Mouse (Mus musculus): ENCODE measurements around the gene Ly75. TPM values are rescaled to one million over a fixed set of nuclear protein-coding genes. Genes with fewer than 3 reads are reported as not detected.

Gene Ly75
- polyA plus RNA-seq, 1 experiment from 2014 or later = 1.6 TPM

DNA sequence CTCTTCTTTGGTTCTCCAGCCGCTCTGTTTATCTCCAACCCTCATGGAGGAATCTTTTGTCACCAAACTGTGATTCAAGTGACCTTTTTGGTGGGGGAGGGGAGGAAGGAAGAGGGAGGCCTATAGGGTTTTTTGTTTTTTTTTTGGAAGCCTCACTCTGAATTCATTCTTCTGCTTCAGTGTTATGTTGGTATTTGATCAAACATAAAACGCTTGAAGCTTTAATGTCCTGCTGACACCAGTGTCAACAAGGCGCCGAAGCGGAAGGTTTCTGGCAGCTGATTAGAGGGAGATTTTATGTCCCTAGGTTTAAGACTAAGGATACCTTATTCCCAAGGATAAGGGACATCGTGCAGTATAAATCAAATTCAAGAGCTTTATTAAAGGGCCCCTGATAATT lies 26.1 kb upstream of the Ly75 start:
- Histone ChIP-seq H3K4me1 (ENCODE audit: control insufficient read depth in 2 of 2, insufficient read depth in 2 of 2, low read length in 2 of 2) (no peaks in the 10 kb centered on the region), H3K27ac (replicated peaks in 1 of 2; ENCODE audit: control insufficient read depth in 1 of 2, insufficient read depth in 1 of 2, low read depth in 2 of 2, low read length in 2 of 2) (no peak overlapping the region), H3K36me3 (ENCODE audit: control insufficient read depth, insufficient read depth, low read length) (no peaks in the 10 kb centered on the region), H3K4me3 (ENCODE audit: control insufficient read depth in 1 of 2, insufficient read depth in 1 of 2, low read depth in 1 of 2, low read length in 2 of 2) (no peak overlapping the region), H3K9me3 (ENCODE audit: control insufficient read depth, low read length) (no peaks in the 10 kb centered on the region), H3K4me2 (ENCODE audit: low read length) (no peak overlapping the region), H3K9ac (ENCODE audit: low read length) (no peak overlapping the region), H3K27me3 (ENCODE audit: control insufficient read depth, insufficient read depth, low read length) (no peaks in the 10 kb centered on the region)
- ATAC-seq (ENCODE audit: insufficient number of reproducible peaks, insufficient read depth, low FRiP score, low read depth) = no peak
- 71% methylated on average over 6 of the region's 6 CpGs for WGBS

DNA sequence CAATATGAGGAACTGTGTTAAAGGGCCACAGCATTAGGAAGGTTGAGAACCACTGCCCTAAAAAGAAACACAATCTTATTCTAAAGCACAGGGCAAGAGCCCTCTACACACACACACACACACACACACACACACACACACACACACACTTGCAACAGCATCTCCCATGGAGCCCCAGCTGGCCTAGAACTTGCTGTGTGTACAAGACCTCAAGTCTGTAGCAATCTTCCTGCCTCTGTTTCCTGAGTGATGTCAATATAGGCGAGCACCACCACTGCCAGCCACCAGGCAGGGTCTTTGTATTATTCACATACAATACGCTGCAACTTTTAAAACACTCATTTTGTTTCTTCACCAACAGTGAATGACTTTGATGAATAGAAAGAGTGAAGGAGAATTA lies 24.3 kb upstream of the Ly75 start:
- 80% methylated on average over 2 of the region's 2 CpGs for WGBS
- no peak for ATAC-seq (ENCODE audit: insufficient number of reproducible peaks, insufficient read depth, low FRiP score, low read depth)

DNA sequence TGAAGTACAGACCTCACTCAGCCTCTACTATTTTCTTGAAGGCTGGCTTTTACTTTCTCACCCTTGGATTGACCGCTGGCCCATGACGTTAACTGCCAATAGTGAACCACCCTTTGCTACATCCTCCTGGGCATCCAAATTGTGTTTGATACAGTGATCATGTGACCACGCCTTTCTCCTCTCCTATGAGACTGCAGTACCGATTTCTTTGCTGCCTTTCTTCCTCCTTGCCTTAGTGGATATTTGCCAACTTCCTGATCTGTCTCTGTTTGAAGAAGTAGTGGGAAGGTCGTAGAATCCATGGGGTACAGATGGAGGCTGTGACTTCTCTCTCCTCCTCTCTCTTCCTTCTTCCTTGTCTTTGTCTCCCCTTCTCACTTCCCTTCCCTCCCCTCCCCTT lies 22.3 kb upstream of the Ly75 start:
- no peak overlapping the region for H3K4me2 ChIP-seq (ENCODE audit: low read length)
- H3K9ac ChIP-seq (ENCODE audit: low read length) = no peak overlapping the region
- no peaks in the 10 kb centered on the region for H3K27me3 ChIP-seq (ENCODE audit: control insufficient read depth, insufficient read depth, low read length)
- H3K4me3 ChIP-seq (ENCODE audit: control insufficient read depth in 1 of 2, insufficient read depth in 1 of 2, low read depth in 1 of 2, low read length in 2 of 2) = no peak overlapping the region
- H3K27ac ChIP-seq (replicated peaks in 1 of 2; ENCODE audit: control insufficient read depth in 1 of 2, insufficient read depth in 1 of 2, low read depth in 2 of 2, low read length in 2 of 2) = no peak overlapping the region
- H3K36me3 ChIP-seq (ENCODE audit: control insufficient read depth, insufficient read depth, low read length) = no peaks in the 10 kb centered on the region
- WGBS = 89% methylated on average over 5 of the region's 5 CpGs
- no peaks in the 10 kb centered on the region for H3K4me1 ChIP-seq (ENCODE audit: control insufficient read depth in 2 of 2, insufficient read depth in 2 of 2, low read length in 2 of 2)
- H3K9me3 ChIP-seq (ENCODE audit: control insufficient read depth, low read length) = no peaks in the 10 kb centered on the region
- no peak for ATAC-seq (ENCODE audit: insufficient number of reproducible peaks, insufficient read depth, low FRiP score, low read depth)

More for the DNA sequence above, 24.3 kb upstream of the Ly75 start:
- Histone ChIP-seq H3K27ac (replicated peaks in 1 of 2; ENCODE audit: control insufficient read depth in 1 of 2, insufficient read depth in 1 of 2, low read depth in 2 of 2, low read length in 2 of 2) (no peak overlapping the region), H3K9ac (ENCODE audit: low read length) (no peak overlapping the region), H3K4me1 (ENCODE audit: control insufficient read depth in 2 of 2, insufficient read depth in 2 of 2, low read length in 2 of 2) (no peaks in the 10 kb centered on the region), H3K36me3 (ENCODE audit: control insufficient read depth, insufficient read depth, low read length) (no peaks in the 10 kb centered on the region), H3K4me3 (ENCODE audit: control insufficient read depth in 1 of 2, insufficient read depth in 1 of 2, low read depth in 1 of 2, low read length in 2 of 2) (no peak overlapping the region), H3K9me3 (ENCODE audit: control insufficient read depth, low read length) (no peaks in the 10 kb centered on the region), H3K4me2 (ENCODE audit: low read length) (no peak overlapping the region), H3K27me3 (ENCODE audit: control insufficient read depth, insufficient read depth, low read length) (no peaks in the 10 kb centered on the region)

DNA sequence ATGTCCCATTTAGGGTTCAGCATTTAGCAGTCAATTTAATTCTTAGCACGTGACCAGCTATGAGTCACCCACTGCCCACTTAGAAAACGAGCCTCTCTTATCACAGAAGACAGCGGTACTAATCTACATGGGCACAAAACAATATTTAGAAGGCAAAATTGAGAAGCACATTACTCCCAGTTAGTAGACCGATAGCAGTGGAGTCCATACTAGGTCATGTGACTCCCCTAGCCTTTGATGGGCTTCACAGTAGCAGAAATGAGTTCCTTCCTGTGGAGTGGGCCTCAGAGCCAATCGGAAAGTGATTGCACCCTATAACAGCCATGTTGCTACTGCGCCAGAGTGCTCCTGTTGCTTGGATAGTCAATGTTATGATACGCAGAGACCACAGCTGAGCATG lies 21.7 kb upstream of the Ly75 start:
- Histone ChIP-seq H3K4me2 (ENCODE audit: low read length) (no peak overlapping the region), H3K27ac (replicated peaks in 1 of 2; ENCODE audit: control insufficient read depth in 1 of 2, insufficient read depth in 1 of 2, low read depth in 2 of 2, low read length in 2 of 2) (no peak overlapping the region), H3K27me3 (ENCODE audit: control insufficient read depth, insufficient read depth, low read length) (no peaks in the 10 kb centered on the region), H3K9ac (ENCODE audit: low read length) (no peak overlapping the region), H3K9me3 (ENCODE audit: control insufficient read depth, low read length) (no peaks in the 10 kb centered on the region), H3K4me3 (ENCODE audit: control insufficient read depth in 1 of 2, insufficient read depth in 1 of 2, low read depth in 1 of 2, low read length in 2 of 2) (no peak overlapping the region), H3K36me3 (ENCODE audit: control insufficient read depth, insufficient read depth, low read length) (no peaks in the 10 kb centered on the region), H3K4me1 (ENCODE audit: control insufficient read depth in 2 of 2, insufficient read depth in 2 of 2, low read length in 2 of 2) (no peaks in the 10 kb centered on the region)
- ATAC-seq (ENCODE audit: insufficient number of reproducible peaks, insufficient read depth, low FRiP score, low read depth) = no peak
- WGBS = 72% methylated on average over 7 of the region's 7 CpGs

DNA sequence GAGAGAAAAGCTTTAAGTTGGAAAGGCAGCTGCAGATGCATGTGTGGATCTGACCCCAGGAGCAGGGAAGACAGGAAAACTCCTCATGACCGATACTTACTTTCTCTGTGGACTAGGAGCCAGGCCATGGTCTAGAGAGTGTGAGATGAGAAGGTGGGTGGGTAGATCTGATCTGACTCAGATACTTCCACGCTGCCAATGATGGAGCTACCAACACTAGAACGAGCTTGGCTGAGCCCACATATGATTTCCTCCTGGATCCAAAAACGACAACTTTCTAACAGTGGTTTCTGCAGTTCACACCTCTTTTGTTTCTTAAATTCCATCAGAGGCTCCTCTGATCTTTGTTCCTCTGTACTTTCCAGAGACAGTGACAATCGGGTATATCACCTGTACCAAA lies 18.6 kb upstream of the Ly75 start:
- H3K4me3 ChIP-seq (ENCODE audit: control insufficient read depth in 1 of 2, insufficient read depth in 1 of 2, low read depth in 1 of 2, low read length in 2 of 2) = no peak overlapping the region
- H3K9me3 ChIP-seq (ENCODE audit: control insufficient read depth, low read length) = no peaks in the 10 kb centered on the region
- H3K27me3 ChIP-seq (ENCODE audit: control insufficient read depth, insufficient read depth, low read length) = no peaks in the 10 kb centered on the region
- no peaks in the 10 kb centered on the region for H3K4me1 ChIP-seq (ENCODE audit: control insufficient read depth in 2 of 2, insufficient read depth in 2 of 2, low read length in 2 of 2)
- no peak overlapping the region for H3K4me2 ChIP-seq (ENCODE audit: low read length)
- H3K36me3 ChIP-seq (ENCODE audit: control insufficient read depth, insufficient read depth, low read length) = no peaks in the 10 kb centered on the region
- no peak overlapping the region for H3K27ac ChIP-seq (replicated peaks in 1 of 2; ENCODE audit: control insufficient read depth in 1 of 2, insufficient read depth in 1 of 2, low read depth in 2 of 2, low read length in 2 of 2)
- WGBS = 69% methylated on average over 5 of the region's 5 CpGs
- ATAC-seq (ENCODE audit: insufficient number of reproducible peaks, insufficient read depth, low FRiP score, low read depth) = no peak
- no peak overlapping the region for H3K9ac ChIP-seq (ENCODE audit: low read length)

- H3K9ac ChIP-seq (ENCODE audit: low read length) = no peak overlapping the region
- no peaks in the 10 kb centered on the region for H3K4me1 ChIP-seq (ENCODE audit: control insufficient read depth in 2 of 2, insufficient read depth in 2 of 2, low read length in 2 of 2)
- H3K27ac ChIP-seq (replicated peaks in 1 of 2; ENCODE audit: control insufficient read depth in 1 of 2, insufficient read depth in 1 of 2, low read depth in 2 of 2, low read length in 2 of 2) = no peak overlapping the region
- ATAC-seq (ENCODE audit: insufficient number of reproducible peaks, insufficient read depth, low FRiP score, low read depth) = no peak
- H3K4me3 ChIP-seq (ENCODE audit: control insufficient read depth in 1 of 2, insufficient read depth in 1 of 2, low read depth in 1 of 2, low read length in 2 of 2) = no peak overlapping the region
- H3K4me2 ChIP-seq (ENCODE audit: low read length) = no peak overlapping the region
- H3K9me3 ChIP-seq (ENCODE audit: control insufficient read depth, low read length) = no peaks in the 10 kb centered on the region
- 63% methylated on average over 6 of the region's 6 CpGs for WGBS
- no peaks in the 10 kb centered on the region for H3K27me3 ChIP-seq (ENCODE audit: control insufficient read depth, insufficient read depth, low read length)
- H3K36me3 ChIP-seq (ENCODE audit: control insufficient read depth, insufficient read depth, low read length) = no peaks in the 10 kb centered on the region
These were observed 10.7 kb upstream of the Ly75 start for GRCm38 (mm10) chr2:60393786-60394185.

DNA sequence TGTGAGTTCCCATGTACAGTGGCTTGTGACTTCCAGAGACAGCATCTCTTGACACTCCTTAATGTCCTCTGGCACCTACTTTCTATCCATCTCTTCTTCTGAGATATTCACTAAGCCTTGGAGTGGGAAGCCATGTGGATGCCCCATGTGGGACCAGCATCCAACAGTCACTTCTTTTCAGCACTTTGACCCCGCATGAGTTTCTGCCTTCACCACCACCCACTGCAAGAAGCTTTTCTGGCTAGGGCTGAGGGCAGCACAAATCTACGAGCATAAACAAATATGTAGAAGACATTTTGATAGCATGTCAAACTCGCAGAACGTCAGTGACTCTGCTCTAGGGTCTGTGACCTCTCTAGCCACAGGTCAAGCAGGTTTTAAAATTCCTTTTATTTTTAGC lies 9.2 kb upstream of the Ly75 start:
- no peak overlapping the region for H3K4me3 ChIP-seq (ENCODE audit: control insufficient read depth in 1 of 2, insufficient read depth in 1 of 2, low read depth in 1 of 2, low read length in 2 of 2)
- no peak for ATAC-seq (ENCODE audit: insufficient number of reproducible peaks, insufficient read depth, low FRiP score, low read depth)
- H3K9ac ChIP-seq (ENCODE audit: low read length) = no peak overlapping the region
- H3K4me2 ChIP-seq (ENCODE audit: low read length) = no peak overlapping the region
- H3K9me3 ChIP-seq (ENCODE audit: control insufficient read depth, low read length) = no peaks in the 10 kb centered on the region
- H3K36me3 ChIP-seq (ENCODE audit: control insufficient read depth, insufficient read depth, low read length) = no peaks in the 10 kb centered on the region
- no peak overlapping the region for H3K27ac ChIP-seq (replicated peaks in 1 of 2; ENCODE audit: control insufficient read depth in 1 of 2, insufficient read depth in 1 of 2, low read depth in 2 of 2, low read length in 2 of 2)
- H3K4me1 ChIP-seq (ENCODE audit: control insufficient read depth in 2 of 2, insufficient read depth in 2 of 2, low read length in 2 of 2) = no peaks in the 10 kb centered on the region
- 65% methylated on average over 4 of the region's 4 CpGs for WGBS
- H3K27me3 ChIP-seq (ENCODE audit: control insufficient read depth, insufficient read depth, low read length) = no peaks in the 10 kb centered on the region

DNA sequence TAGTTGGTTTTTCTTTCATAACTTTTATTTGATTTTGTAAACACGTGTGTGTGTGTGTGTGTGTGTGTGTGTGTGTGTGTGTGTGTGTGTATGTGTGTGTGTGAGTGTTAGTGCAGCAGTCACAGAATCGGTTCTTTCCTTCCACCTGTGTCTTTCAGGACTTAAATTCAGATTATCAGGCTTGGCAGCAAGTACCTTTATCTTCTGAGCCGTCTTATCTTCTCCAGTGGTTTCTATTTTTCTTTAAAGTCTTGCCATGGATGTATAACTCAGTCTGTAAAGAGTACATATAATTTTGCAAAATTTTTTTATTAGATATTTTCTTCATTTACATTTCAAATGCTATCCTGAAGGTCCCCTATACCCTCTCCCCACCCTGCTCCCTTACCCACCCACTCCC lies 4.3 kb upstream of the Ly75 start:
- WGBS = 50% methylated on average over 3 of the region's 3 CpGs
- no peak overlapping the region for H3K9ac ChIP-seq (ENCODE audit: low read length)
- no peaks in the 10 kb centered on the region for H3K27me3 ChIP-seq (ENCODE audit: control insufficient read depth, insufficient read depth, low read length)
- no peak overlapping the region for H3K4me2 ChIP-seq (ENCODE audit: low read length)
- no peaks in the 10 kb centered on the region for H3K36me3 ChIP-seq (ENCODE audit: control insufficient read depth, insufficient read depth, low read length)
- ATAC-seq (ENCODE audit: insufficient number of reproducible peaks, insufficient read depth, low FRiP score, low read depth) = no peak
- no peak overlapping the region for H3K27ac ChIP-seq (replicated peaks in 1 of 2; ENCODE audit: control insufficient read depth in 1 of 2, insufficient read depth in 1 of 2, low read depth in 2 of 2, low read length in 2 of 2)
- H3K9me3 ChIP-seq (ENCODE audit: control insufficient read depth, low read length) = no peaks in the 10 kb centered on the region
- H3K4me3 ChIP-seq (ENCODE audit: control insufficient read depth in 1 of 2, insufficient read depth in 1 of 2, low read depth in 1 of 2, low read length in 2 of 2) = no peak overlapping the region
- H3K4me1 ChIP-seq (ENCODE audit: control insufficient read depth in 2 of 2, insufficient read depth in 2 of 2, low read length in 2 of 2) = peaks cover 3 to 8% of the 10 kb centered on the region in 2 experiments; a peak in 3 of 4 replicates
